Mouse (Mus musculus) heart, postnatal 14 days (tissue): ENCODE results near the gene Meig1. TPM values are rescaled to one million over a fixed set of nuclear protein-coding genes. Genes with fewer than 3 reads are reported as not detected.

ENCODE experiments used
- DNase-seq, 2 experiments: peaks; one replicate each; pipeline ENCODE4 v3.0.0; 2021 to 2022
- intact Hi-C: fragments of 180-260 bp; cut with DNase I; formaldehyde crosslinking; loops from one replicate; pipeline ENCODE4 v1.15.1; 2025
- total RNA-seq, 2 experiments: library from RNA; stranded (reverse); gene quantifications; 2 replicates each; pipeline ENCODE4 v1.2.3; 2021

Gene Meig1
- total RNA-seq, 2 experiments from 2014 or later = 2.2 to 3.0 TPM

- intact Hi-C loops = no loop called here
- no peak for DNase-seq
Measured at GRCm38 (mm10) chr2:3365127-3365526, 57.3 kb downstream of the Meig1 start.

- intact Hi-C loops = no loop called here
- DNase-seq = no peak
Measured at GRCm38 (mm10) chr2:3361067-3361466, 61.4 kb downstream of the Meig1 start.

Other genes starting within 250 kb of the Meig1 start
- gene Nmt2, start 138.4 kb downstream of the Meig1 start, total RNA-seq = 10 to 100 TPM; 11.2 to 12.5 TPM
- 1 to 10 TPM; 4.1 to 4.7 TPM for gene Rpp38, start 90.0 kb downstream of the Meig1 start, total RNA-seq
- gene Acbd7, start 86.5 kb downstream of the Meig1 start, total RNA-seq = 1 to 10 TPM in 1 of 2 experiments, under 1 TPM in 1; 0.98 to 1.1 TPM
- gene Olah, start 25.4 kb downstream of the Meig1 start, total RNA-seq = not detected
- gene Dclre1c, start 1.5 kb upstream of the Meig1 start, total RNA-seq = 1 to 10 TPM; 3.6 to 3.8 TPM
- under 1 TPM; 0.74 to 0.76 TPM for gene Suv39h2, start 52.4 kb upstream of the Meig1 start, total RNA-seq
- gene Gm45902, start 90.1 kb upstream of the Meig1 start, total RNA-seq = 1 to 10 TPM; 1.4 to 2.0 TPM
- gene Hspa14, start 90.2 kb upstream of the Meig1 start, total RNA-seq = 10 to 100 TPM; 25.5 to 27.1 TPM
- 10 to 100 TPM; 13.9 to 14.0 TPM for gene Cdnf, start 90.4 kb upstream of the Meig1 start, total RNA-seq
- gene Fam107b, start 147.8 kb upstream of the Meig1 start, total RNA-seq = 10 to 100 TPM; 10.2 to 14.1 TPM